Mouse (Mus musculus) stomach, embryonic 15.5 days (tissue): ENCODE data around the gene Nudt3. TPM values are rescaled to one million over a fixed set of nuclear protein-coding genes. Genes with fewer than 3 reads are reported as not detected.

Source experiments
- ATAC-seq: fragments of 200-750 bp; cut with Nextera tagmentation; 2 replicates; pipeline ENCODE4 v1.8.0; 2017; ENCODE audit warnings: low read depth, moderate number of reproducible peaks, moderate TSS enrichment; ENCODE audit not compliant: insufficient read depth, low FRiP score
- H3K27ac ChIP-seq: fragments of 300-500 bp; sonication (generic); 2 replicates; pipeline ENCODE4 v1.5.1; 2015; ENCODE audit warnings: mild to moderate bottlenecking, inconsistent platforms
- H3K27me3 ChIP-seq: fragments of 300-500 bp; sonication (generic); replicated peaks from 2 replicates; pipeline ENCODE4 v1.6.1; 2015; ENCODE audit warnings: inconsistent platforms
- H3K36me3 ChIP-seq: fragments of 300-500 bp; sonication (generic); 2 replicates; pipeline ENCODE4 v1.6.1; 2015; ENCODE audit warnings: inconsistent platforms
- H3K4me1 ChIP-seq: fragments of 300-500 bp; sonication (generic); 2 replicates; pipeline ENCODE4 v1.6.1; 2015; ENCODE audit warnings: inconsistent platforms
- H3K4me2 ChIP-seq: fragments of 300-500 bp; sonication (generic); 2 replicates; pipeline ENCODE4 v1.6.1; 2015; ENCODE audit warnings: mild to moderate bottlenecking, inconsistent platforms
- H3K4me3 ChIP-seq: fragments of 300-500 bp; sonication (generic); replicated peaks from 2 replicates; pipeline ENCODE4 v1.5.1; 2015; ENCODE audit warnings: inconsistent platforms
- H3K9ac ChIP-seq: fragments of 300-500 bp; sonication (generic); 2 replicates; pipeline ENCODE4 v1.6.1; 2015; ENCODE audit warnings: inconsistent platforms
- H3K9me3 ChIP-seq: fragments of 300-500 bp; sonication (generic); 2 replicates; pipeline ENCODE4 v1.6.1; 2016; ENCODE audit warnings: inconsistent platforms
- WGBS: fragments of 180-500 bp; shearing (Covaris S2); methylation state at CpG from one replicate; pipeline ENCODE4 v1.1.7; 2015; 5-methylcytosine and 5-hydroxymethylcytosine counted together
- polyA plus RNA-seq: library from polyadenylated mRNA; unstranded; fragments of >200 nt; fragmentation: Nextera tagmentation; extraction: Ambion mirVana; gene quantifications from 2 replicates; pipeline ENCODE4 v1.2.1, GENCODE M21; 2015

Nudt3 gene
- polyA plus RNA-seq, 1 experiment from 2014 or later = 79.3 TPM

- 84% methylated on average over 13 of the region's 13 CpGs for WGBS
- ATAC-seq = no peak
- Histone ChIP-seq H3K4me1 (peaks cover 34% of the 10 kb centered on the region), H3K27me3 (no peaks in the 10 kb centered on the region), H3K9me3 (no peaks in the 10 kb centered on the region), H3K4me2 (no peak overlapping the region), H3K4me3 (no peak overlapping the region), H3K36me3 (no peaks in the 10 kb centered on the region), H3K9ac (no peak overlapping the region), H3K27ac (no peak overlapping the region)
Observed at GRCm38 (mm10) chr17:27560926-27561480, 62.3 kb downstream of the Nudt3 start.

GRCm38 (mm10) chr17:27559596-27559995 is 63.7 kb downstream of the Nudt3 start:
- no peaks in the 10 kb centered on the region for H3K9me3 ChIP-seq
- H3K4me2 ChIP-seq = peak overlapping the region; percentile 88
- no peaks in the 10 kb centered on the region for H3K27me3 ChIP-seq
- H3K4me1 ChIP-seq = peaks cover 39% of the 10 kb centered on the region
- 0 out of 2 replicates have a peak overlapping the region, but pooled peaks have one; percentile 74 for H3K4me3 ChIP-seq
- H3K36me3 ChIP-seq = no peaks in the 10 kb centered on the region
- no peak for ATAC-seq
- no peak overlapping the region for H3K27ac ChIP-seq
- H3K9ac ChIP-seq = no peak overlapping the region
- WGBS = 58% methylated on average over 12 of the region's 12 CpGs

- peak overlapping the region; percentile 88 for H3K4me2 ChIP-seq
- H3K36me3 ChIP-seq = no peaks in the 10 kb centered on the region
- no peaks in the 10 kb centered on the region for H3K9me3 ChIP-seq
- no peaks in the 10 kb centered on the region for H3K27me3 ChIP-seq
- H3K27ac ChIP-seq = no peak overlapping the region
- no peak overlapping the region for H3K9ac ChIP-seq
- H3K4me1 ChIP-seq = peaks cover 38% of the 10 kb centered on the region
- peak overlapping the region; percentile 74; the same call in 1 of the 2 replicates for H3K4me3 ChIP-seq
- WGBS = 20% methylated on average over 5 of the region's 5 CpGs
- no peak for ATAC-seq
Observed at GRCm38 (mm10) chr17:27558845-27559244, 64.5 kb downstream of the Nudt3 start.

GRCm38 (mm10) chr17:27557927-27558661 is 65.2 kb downstream of the Nudt3 start:
- no peaks in the 10 kb centered on the region for H3K36me3 ChIP-seq
- no peaks in the 10 kb centered on the region for H3K9me3 ChIP-seq
- ATAC-seq = no peak
- peak overlapping the region; percentile 88 for H3K4me2 ChIP-seq
- 9% methylated on average over 14 of the region's 14 CpGs for WGBS
- H3K9ac ChIP-seq = 0 out of 2 replicates have a peak overlapping the region, but pooled peaks have one; percentile 62
- peak overlapping the region; percentile 93 for H3K27ac ChIP-seq
- H3K4me3 ChIP-seq = peak overlapping the region; percentile 74
- peaks cover 38% of the 10 kb centered on the region for H3K4me1 ChIP-seq
- H3K27me3 ChIP-seq = no peaks in the 10 kb centered on the region

- no peak for ATAC-seq
- Histone ChIP-seq H3K4me1 (peaks cover 38% of the 10 kb centered on the region), H3K4me3 (peak overlapping the region; percentile 74), H3K4me2 (peak overlapping the region; percentile 88), H3K27me3 (no peaks in the 10 kb centered on the region), H3K9ac (peak overlapping the region; percentile 62), H3K36me3 (no peaks in the 10 kb centered on the region), H3K9me3 (no peaks in the 10 kb centered on the region), H3K27ac (peak overlapping the region; percentile 93)
- under 1% methylated on average over 64 of the region's 75 CpGs for WGBS
Observed at GRCm38 (mm10) chr17:27557181-27557926, 65.9 kb downstream of the Nudt3 start.

- peaks cover 33% of the 10 kb centered on the region for H3K4me1 ChIP-seq
- peak within 1 kb of the TSS; percentile 93 for H3K27ac ChIP-seq
- peak within 1 kb of the TSS; percentile 62 for H3K9ac ChIP-seq
- peak; percentile 61 for ATAC-seq
- H3K4me2 ChIP-seq = peak within 1 kb of the TSS; percentile 88
- H3K9me3 ChIP-seq = no peaks in the 10 kb centered on the region
- WGBS = under 1% methylated on average over 78 of the region's 79 CpGs
- H3K36me3 ChIP-seq = no peaks in the 10 kb centered on the region
- H3K4me3 ChIP-seq = peak within 1 kb of the TSS; percentile 74
- H3K27me3 ChIP-seq = no peaks in the 10 kb centered on the region
Observed at GRCm38 (mm10) chr17:27556315-27557011, 66.8 kb downstream of the Nudt3 start, which contains the start of gene Hmga1. Hmga1 (plus strand) TSS chr17:27556497.

GRCm38 (mm10) chr17:27555512-27556172 is 67.7 kb downstream of the Nudt3 start:
- peaks cover 33% of the 10 kb centered on the region for H3K4me1 ChIP-seq
- WGBS = under 1% methylated on average over 54 of the region's 55 CpGs
- peak overlapping the region; percentile 88 for H3K4me2 ChIP-seq
- H3K27ac ChIP-seq = peak overlapping the region; percentile 93
- no peaks in the 10 kb centered on the region for H3K36me3 ChIP-seq
- H3K27me3 ChIP-seq = no peaks in the 10 kb centered on the region
- peak overlapping the region; percentile 33 for H3K9ac ChIP-seq
- H3K9me3 ChIP-seq = no peaks in the 10 kb centered on the region
- H3K4me3 ChIP-seq = peak overlapping the region; percentile 74
- peak; percentile 49 for ATAC-seq

GRCm38 (mm10) chr17:27555075-27555511 is 68.2 kb downstream of the Nudt3 start:
- Histone ChIP-seq H3K9ac (peak overlapping the region; percentile 25), H3K27ac (peak overlapping the region; percentile 93), H3K9me3 (no peaks in the 10 kb centered on the region), H3K36me3 (no peaks in the 10 kb centered on the region), H3K27me3 (no peaks in the 10 kb centered on the region), H3K4me1 (peaks cover 33% of the 10 kb centered on the region), H3K4me2 (peak overlapping the region; percentile 88), H3K4me3 (peak overlapping the region; percentile 74)
- peak; percentile 63 for ATAC-seq
- WGBS = 3% methylated on average over 36 of the region's 39 CpGs

- no peak for ATAC-seq
- no peaks in the 10 kb centered on the region for H3K9me3 ChIP-seq
- H3K4me2 ChIP-seq = peak overlapping the region; percentile 88
- 44% methylated on average over 20 of the region's 20 CpGs for WGBS
- H3K9ac ChIP-seq = no peak overlapping the region
- no peaks in the 10 kb centered on the region for H3K36me3 ChIP-seq
- H3K4me1 ChIP-seq = peaks cover 33% of the 10 kb centered on the region
- peak overlapping the region; percentile 93 for H3K27ac ChIP-seq
- peak overlapping the region; percentile 74 for H3K4me3 ChIP-seq
- H3K27me3 ChIP-seq = no peaks in the 10 kb centered on the region
Observed at GRCm38 (mm10) chr17:27554062-27554960, 69.0 kb downstream of the Nudt3 start.
